ENCODE assay signal across 15 mouse cellular contexts in the genomic region with DNA sequence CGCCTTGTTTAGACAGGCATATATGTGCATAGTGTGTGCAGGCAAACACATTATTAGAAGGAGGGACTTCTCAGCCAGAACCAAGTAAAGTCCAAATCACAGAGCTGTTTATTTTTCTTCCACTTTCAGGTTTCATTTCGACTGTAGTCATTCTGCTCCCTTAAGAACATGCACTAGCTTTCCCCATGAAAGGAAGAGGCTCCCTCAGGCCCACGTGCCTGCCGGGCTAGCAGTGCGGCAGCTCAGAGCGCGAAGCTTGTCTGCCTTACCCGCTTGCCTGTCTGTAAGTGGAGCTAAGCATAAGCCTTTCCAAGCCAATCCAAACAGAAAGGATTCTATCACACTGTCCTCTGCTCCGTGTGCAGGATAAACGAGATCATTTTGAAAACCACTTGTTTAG. TPM values are rescaled to one million over a fixed set of nuclear protein-coding genes. Genes with fewer than 3 reads are reported as not detected.
A peak's percentile ranks its signal among the peaks of the same experiment; 100 is the strongest.
DNase-seq lines count a peak whose midpoint lies in the region; ATAC-seq and TF ChIP-seq lines count a peak whose summit lies in the region.
"Had no signal": no experiment of that assay in that cellular context is flagged by ENCODE, and none has a peak within 500 bp of the region (broad histone marks: within the 10 kb centered on the region; RNA-seq: fewer than 3 reads in every experiment).

No protein-coding gene starts in this region.

- no peaks in the 10 kb centered on the region for H3K27me3 ChIP-seq in heart, postnatal 0 days (ENCODE audit: control insufficient read depth, insufficient read depth, low read length)
- H3K27me3 ChIP-seq in embryonic facial prominence, embryonic 14.5 days (replicated peaks; ENCODE audit: control insufficient read depth, insufficient read depth, low read length) = no peaks in the 10 kb centered on the region
- H3K27me3 ChIP-seq: forebrain, embryonic 12.5 days; hindbrain, embryonic 15.5 days; liver, embryonic 13.5 days; megakaryocyte, embryonic 14.5 days; neural tube, embryonic 12.5 days had no signal

- peak overlapping the region; percentile 28; the same call in 1 of the 2 replicates for H3K27ac ChIP-seq in heart, postnatal 0 days (ENCODE audit: low read depth)
- H3K27ac ChIP-seq in embryonic facial prominence, embryonic 14.5 days (replicated peaks; ENCODE audit: low read depth, low read length) = peak overlapping the region; percentile 50
- H3K27ac ChIP-seq: forebrain, embryonic 12.5 days; hindbrain, embryonic 15.5 days; left cerebral cortex, adult 2 months; liver, embryonic 13.5 days; neural tube, embryonic 12.5 days had no signal

- H3K4me1 ChIP-seq in heart, postnatal 0 days (ENCODE audit: control insufficient read depth, insufficient read depth) = no peaks in the 10 kb centered on the region
- H3K4me1 ChIP-seq in embryonic facial prominence, embryonic 14.5 days (ENCODE audit: control insufficient read depth, insufficient read depth, low read length) = peaks cover 10% of the 10 kb centered on the region
- H3K4me1 ChIP-seq: hindbrain, embryonic 15.5 days; neural tube, embryonic 12.5 days had no signal

- no peak for TF ChIP-seq EP300 in heart, postnatal 0 days (IDR thresholded peaks at IDR 0.05; ENCODE audit: low read depth)

- intact Hi-C loops in heart, postnatal 36 days (cut with DNase I) = no loop called here

- TF ChIP-seq CTCF in heart, postnatal 0 days (IDR thresholded peaks at IDR 0.05; ENCODE audit: low read depth) = no peak

- no peak overlapping the region for H3K9ac ChIP-seq in heart, postnatal 0 days (replicated peaks; ENCODE audit: low read depth, low read length)
- no peak overlapping the region for H3K9ac ChIP-seq in embryonic facial prominence, embryonic 14.5 days (ENCODE audit: low read depth, low read length)
- H3K9ac ChIP-seq: forebrain, embryonic 12.5 days; hindbrain, embryonic 15.5 days; liver, embryonic 13.5 days; neural tube, embryonic 12.5 days had no signal

- no peaks in the 10 kb centered on the region for H3K9me3 ChIP-seq in heart, postnatal 0 days (replicated peaks; ENCODE audit: control insufficient read depth, low read length)
- H3K9me3 ChIP-seq in embryonic facial prominence, embryonic 14.5 days (ENCODE audit: control insufficient read depth, low read length) = no peaks in the 10 kb centered on the region
- H3K9me3 ChIP-seq: forebrain, embryonic 12.5 days; hindbrain, embryonic 15.5 days; liver, embryonic 13.5 days; megakaryocyte, embryonic 14.5 days; neural tube, embryonic 12.5 days had no signal

- 48% methylated on average over 10 of the region's 10 CpGs for WGBS in heart, postnatal 0 days
- WGBS in embryonic facial prominence, embryonic 14.5 days = 56% methylated on average over 10 of the region's 10 CpGs

- 0 out of 2 replicates have a peak overlapping the region, but pooled peaks have one; percentile 19 for H3K4me2 ChIP-seq in heart, postnatal 0 days (ENCODE audit: low read depth, low read length)
- no peak overlapping the region for H3K4me2 ChIP-seq in embryonic facial prominence, embryonic 14.5 days (ENCODE audit: low read depth, low read length)
- H3K4me2 ChIP-seq: forebrain, embryonic 12.5 days; hindbrain, embryonic 15.5 days; liver, embryonic 13.5 days; neural tube, embryonic 12.5 days had no signal

- no peak for ATAC-seq in heart, postnatal 0 days (ENCODE audit: insufficient read depth, low read depth)
- ATAC-seq in embryonic facial prominence, embryonic 14.5 days (ENCODE audit: low read depth) = 0 out of 2 replicates have a peak, but pooled peaks have one; percentile 22

- 0 out of 2 replicates have a peak, but pooled peaks cover 4% of the 10 kb centered on the region for H3K36me3 ChIP-seq in heart, postnatal 0 days (replicated peaks; ENCODE audit: control insufficient read depth, insufficient read depth, low read length)
- H3K36me3 ChIP-seq in embryonic facial prominence, embryonic 14.5 days (ENCODE audit: control insufficient read depth, insufficient read depth, low read length) = no peaks in the 10 kb centered on the region
- H3K36me3 ChIP-seq: forebrain, embryonic 12.5 days; hindbrain, embryonic 15.5 days; neural tube, embryonic 12.5 days had no signal

- no peak overlapping the region for H3K4me3 ChIP-seq in heart, postnatal 0 days (ENCODE audit: low read depth, low read length)
- no peak overlapping the region for H3K4me3 ChIP-seq in embryonic facial prominence, embryonic 14.5 days (ENCODE audit: low read depth, low read length)
- H3K4me3 ChIP-seq: forebrain, embryonic 12.5 days; hindbrain, embryonic 15.5 days; left cerebral cortex, adult 2 months; liver, embryonic 13.5 days; megakaryocyte, embryonic 14.5 days; neural tube, embryonic 12.5 days had no signal

- DNase-seq in heart, postnatal 0 days (ENCODE audit: low spot score) = no peak
- no peak for DNase-seq in heart, postnatal 36 days
- DNase-seq in spleen, postnatal 36 days (ENCODE audit: low spot score in 2 of 2) = peak; percentile 35 to 42
- DNase-seq in spleen, adult 12 weeks (ENCODE audit: low spot score) = no peak
- DNase-seq in embryonic facial prominence, embryonic 14.5 days (ENCODE audit: low spot score) = peak; percentile 57
- peak; percentile 36 for DNase-seq in thymus, postnatal 25 days
- no peak for DNase-seq in right cerebral cortex, postnatal 4 days
- no peak for DNase-seq in kidney, postnatal 10 days
- DNase-seq: kidney, postnatal 14 days; liver, embryonic 13.5 days had no signal

RNA-seq across cellular contexts. Expression of a gene that starts 38.1 kb away (rescaled TPM):
- 27.3 and 27.6 TPM in 2 replicates for total RNA-seq in heart, postnatal 0 days (2014; rRNA removed; ENCODE audit: low replicate concordance)
- 27.1 and 30.8 TPM in 2 replicates for polyA plus RNA-seq in heart, postnatal 0 days (2015; fragmentation: Nextera tagmentation; extraction: Ambion mirVana)
- 10 to 100 TPM; 11.9 to 13.4 TPM for total RNA-seq in heart, postnatal 36 days (2021)
- 38.8 and 49.6 TPM in 2 replicates for polyA plus RNA-seq in embryonic facial prominence, embryonic 14.5 days (2014; fragmentation: Nextera tagmentation; extraction: Ambion mirVana)

RNA-seq across cellular contexts. Expression of a gene that starts 46.7 kb away (rescaled TPM):
- total RNA-seq in heart, postnatal 0 days (2014; rRNA removed; ENCODE audit: low replicate concordance) = 0.73 and 4.4 TPM in 2 replicates
- 0.36 and 0.48 TPM in 2 replicates for polyA plus RNA-seq in heart, postnatal 0 days (2015; fragmentation: Nextera tagmentation; extraction: Ambion mirVana)
- total RNA-seq in heart, postnatal 36 days (2021) = 1 to 10 TPM in 1 of 2 experiments, under 1 TPM in 1; 0.92 to 1.4 TPM
- 1.6 and 3.0 TPM in 2 replicates for polyA plus RNA-seq in embryonic facial prominence, embryonic 14.5 days (2014; fragmentation: Nextera tagmentation; extraction: Ambion mirVana)

Comparison
In these comparisons a context has a peak if more than half of its experiments do, and no peak if none do; other contexts are left out.
1. DNase-seq: peak in spleen, postnatal 36 days (2 of 2), embryonic facial prominence, embryonic 14.5 days (single experiment) and thymus, postnatal 25 days (single experiment); none in heart, postnatal 0 days (single experiment), heart, postnatal 36 days (0 of 2), spleen, adult 12 weeks (single experiment), right cerebral cortex, postnatal 4 days (single experiment) and kidney, postnatal 10 days (single experiment).